Mouse (Mus musculus): ENCODE data around the gene Aqp9. TPM values are rescaled to one million over a fixed set of nuclear protein-coding genes. Genes with fewer than 3 reads are reported as not detected.

The Aqp9 gene
- polyA plus RNA-seq, 1 experiment = 2.6 TPM

DNA sequence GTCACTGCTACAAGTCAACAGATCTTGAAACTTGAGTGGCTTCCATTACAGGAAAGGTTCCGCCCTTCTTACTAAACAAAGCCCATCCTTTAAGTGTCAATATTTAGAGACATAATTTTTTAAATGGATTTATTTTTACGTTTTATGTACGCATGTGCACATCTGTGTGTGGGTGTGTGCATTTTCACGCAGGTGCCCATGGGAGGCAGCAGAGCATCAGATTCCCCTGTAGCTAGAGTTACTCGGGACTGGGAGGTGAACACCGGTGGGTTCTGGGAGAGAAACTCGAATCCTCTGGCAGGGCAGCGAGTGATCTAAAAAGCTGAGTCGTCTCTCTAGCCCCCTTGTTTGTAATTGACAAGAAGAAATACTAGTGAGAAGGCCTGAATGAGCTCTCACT is 5.1 kb upstream of the Aqp9 start:
- no peak for TF ChIP-seq CTCF (IDR thresholded peaks at IDR 0.05; ENCODE audit: extremely low read depth, insufficient read depth, low read length)
- TF ChIP-seq POLR2A (IDR thresholded peaks at IDR 0.05; ENCODE audit: extremely low read depth, insufficient read depth, low read length) = no peak
- Histone ChIP-seq H3K4me3 (ENCODE audit: insufficient read depth, low read length) (no peak overlapping the region), H3K27ac (ENCODE audit: insufficient read depth, low read length) (no peak overlapping the region)

DNA sequence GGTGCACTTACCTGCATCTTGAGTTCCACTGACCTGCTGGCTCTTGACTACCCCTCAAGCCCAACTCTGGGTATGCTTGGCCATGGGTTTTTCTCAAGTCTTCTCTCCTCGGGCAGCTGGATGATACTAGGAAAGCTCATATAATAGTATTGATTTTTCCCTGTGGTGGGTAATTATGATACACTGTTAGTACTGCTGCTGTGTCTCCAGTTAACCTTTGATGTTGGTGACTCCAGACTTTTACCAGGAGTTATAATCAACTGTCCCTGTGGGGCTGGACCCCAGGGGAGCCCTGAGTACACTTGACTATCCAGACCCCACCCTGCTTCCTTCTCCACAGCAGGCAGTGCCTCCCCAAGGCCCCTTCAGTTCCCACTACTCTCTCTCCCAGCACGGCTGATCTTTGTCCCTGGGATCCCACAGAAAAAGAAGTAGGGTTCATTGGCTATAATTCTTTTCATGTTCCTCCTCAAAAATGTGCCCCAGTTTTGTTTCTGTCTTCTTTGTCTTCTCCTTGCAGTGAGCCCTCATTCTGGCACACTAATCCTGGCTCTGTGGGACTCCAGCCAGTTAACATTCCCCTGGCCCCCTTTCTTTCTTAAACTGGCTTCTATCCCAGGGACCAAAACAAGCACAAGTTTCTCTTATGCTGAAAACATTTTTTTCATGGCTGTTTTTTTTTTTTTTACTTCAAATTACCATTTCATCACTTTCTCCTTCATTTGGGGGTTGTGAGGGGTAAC is 838 bp downstream of the Aqp9 start:
- H3K27ac ChIP-seq (ENCODE audit: insufficient read depth, low read length) = no peak overlapping the region
- TF ChIP-seq CTCF (IDR thresholded peaks at IDR 0.05; ENCODE audit: extremely low read depth, insufficient read depth, low read length) (no peak), POLR2A (IDR thresholded peaks at IDR 0.05; ENCODE audit: extremely low read depth, insufficient read depth, low read length) (no peak)
- H3K4me3 ChIP-seq (ENCODE audit: insufficient read depth, low read length) = no peak overlapping the region
- no peaks in the 10 kb centered on the region for H3K4me1 ChIP-seq (ENCODE audit: control insufficient read depth, insufficient read depth, low read length)

More for the DNA sequence above, 5.1 kb upstream of the Aqp9 start:
- H3K4me1 ChIP-seq (ENCODE audit: control insufficient read depth, insufficient read depth, low read length) = no peaks in the 10 kb centered on the region

DNA sequence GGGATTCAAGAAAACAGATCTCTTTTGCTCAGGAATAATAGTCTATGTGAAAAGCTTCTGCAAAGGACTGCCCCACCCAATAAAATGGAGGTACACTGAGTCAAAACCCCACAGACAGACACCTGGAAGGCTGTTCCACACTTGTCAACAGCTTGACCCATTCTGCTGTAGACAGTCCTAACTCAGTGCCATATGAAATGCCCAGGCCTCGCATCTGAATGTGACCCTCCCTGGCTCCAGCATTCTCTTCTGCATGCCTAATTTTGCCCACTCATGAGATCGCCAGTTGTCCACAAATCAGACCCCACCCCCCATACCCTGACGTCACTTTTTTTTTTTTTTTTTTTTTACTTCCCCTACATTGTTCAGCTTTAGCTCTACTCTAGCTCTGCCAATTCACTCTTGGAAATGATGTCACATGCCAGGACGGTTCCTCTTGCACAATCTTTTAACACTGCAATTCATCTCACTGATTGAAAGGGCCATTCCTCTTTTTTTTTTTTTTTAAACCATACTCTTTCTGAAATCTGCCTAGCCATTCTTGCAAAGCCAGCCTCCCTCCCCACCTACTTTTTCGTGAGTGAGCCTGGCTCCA is 1.5 kb downstream of the Aqp9 start:
- Histone ChIP-seq H3K4me3 (ENCODE audit: insufficient read depth, low read length) (no peak overlapping the region), H3K27ac (ENCODE audit: insufficient read depth, low read length) (no peak overlapping the region), H3K4me1 (ENCODE audit: control insufficient read depth, insufficient read depth, low read length) (no peaks in the 10 kb centered on the region)
- TF ChIP-seq CTCF (IDR thresholded peaks at IDR 0.05; ENCODE audit: extremely low read depth, insufficient read depth, low read length) = no peak
- no peak for TF ChIP-seq POLR2A (IDR thresholded peaks at IDR 0.05; ENCODE audit: extremely low read depth, insufficient read depth, low read length)

DNA sequence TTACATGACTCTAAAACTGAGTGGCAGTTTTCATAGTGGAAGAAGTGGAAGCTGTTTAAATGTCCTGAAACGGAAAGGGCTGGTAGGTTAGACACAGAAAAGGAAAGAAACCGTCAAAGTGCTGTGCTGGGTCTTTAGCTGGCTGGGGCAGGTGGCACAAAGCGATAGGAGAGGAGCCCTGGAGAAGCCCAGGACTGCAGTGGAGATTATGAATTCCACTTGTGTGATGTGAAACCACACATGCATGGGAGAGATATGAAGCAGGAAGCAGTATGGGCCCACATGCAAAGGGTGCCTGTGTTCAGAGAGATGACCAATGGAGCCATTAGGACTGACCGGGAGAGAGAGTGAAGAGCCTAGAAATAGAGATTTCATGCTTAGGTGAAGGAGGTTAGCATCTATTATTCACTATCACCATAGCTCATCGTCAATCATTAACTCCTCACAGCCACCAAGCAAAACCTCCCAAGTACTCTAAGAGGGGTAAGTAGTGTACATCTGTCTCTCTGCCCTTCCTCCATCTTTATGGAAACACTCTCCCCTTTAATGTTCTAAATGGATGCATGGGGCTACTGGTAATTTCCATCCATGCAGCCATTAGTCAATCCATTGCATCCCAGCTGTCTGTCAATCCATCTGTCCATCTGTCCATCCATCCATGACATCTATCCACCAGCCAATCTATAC is 2.3 kb downstream of the Aqp9 start:
- Histone ChIP-seq H3K4me3 (ENCODE audit: insufficient read depth, low read length) (no peak overlapping the region), H3K27ac (ENCODE audit: insufficient read depth, low read length) (no peak overlapping the region), H3K4me1 (ENCODE audit: control insufficient read depth, insufficient read depth, low read length) (no peaks in the 10 kb centered on the region)
- no peak for TF ChIP-seq CTCF (IDR thresholded peaks at IDR 0.05; ENCODE audit: extremely low read depth, insufficient read depth, low read length)
- TF ChIP-seq POLR2A (IDR thresholded peaks at IDR 0.05; ENCODE audit: extremely low read depth, insufficient read depth, low read length) = no peak

DNA sequence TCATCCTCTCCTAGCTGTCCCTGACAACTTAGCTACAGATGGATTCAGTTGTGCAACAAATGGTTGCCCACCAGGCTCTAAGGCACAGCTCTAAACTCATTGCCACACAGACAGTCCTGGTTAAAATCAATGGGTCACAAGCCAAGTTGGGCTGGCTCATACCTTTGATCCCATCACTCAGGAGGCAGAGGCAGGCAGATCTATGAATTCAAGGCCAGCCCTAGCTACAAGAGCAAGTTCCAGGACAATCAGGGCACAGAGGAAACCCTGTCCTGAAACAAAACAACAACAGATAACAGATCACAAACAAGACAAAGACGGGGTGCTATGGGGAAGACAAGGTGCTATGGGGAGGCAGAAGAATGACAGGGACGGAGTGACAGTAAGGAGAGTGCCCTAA is 3.0 kb downstream of the Aqp9 start:
- no peaks in the 10 kb centered on the region for H3K4me1 ChIP-seq (ENCODE audit: control insufficient read depth, insufficient read depth, low read length)
- H3K4me3 ChIP-seq (ENCODE audit: insufficient read depth, low read length) = no peak overlapping the region
- no peak for TF ChIP-seq CTCF (IDR thresholded peaks at IDR 0.05; ENCODE audit: extremely low read depth, insufficient read depth, low read length)
- no peak for TF ChIP-seq POLR2A (IDR thresholded peaks at IDR 0.05; ENCODE audit: extremely low read depth, insufficient read depth, low read length)
- no peak overlapping the region for H3K27ac ChIP-seq (ENCODE audit: insufficient read depth, low read length)

DNA sequence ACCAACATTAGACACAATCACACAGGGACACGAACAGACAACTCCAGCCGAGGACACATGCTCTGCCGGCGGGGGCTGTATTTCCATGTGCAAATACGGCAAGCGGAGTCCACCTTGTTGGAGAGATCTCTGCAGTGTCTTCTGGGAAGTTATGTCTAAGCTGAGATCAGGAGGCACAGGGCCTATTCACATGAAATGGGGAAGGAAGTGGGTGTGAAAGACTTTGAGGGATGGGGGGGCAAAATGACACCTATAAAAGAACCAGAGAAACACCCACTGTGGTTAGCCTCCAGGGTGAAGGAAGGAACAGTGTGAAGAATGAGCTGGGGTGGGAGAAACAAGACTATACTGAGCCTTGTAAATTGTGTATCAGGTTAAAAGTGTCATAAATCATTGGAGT is 3.4 kb downstream of the Aqp9 start:
- TF ChIP-seq CTCF (IDR thresholded peaks at IDR 0.05; ENCODE audit: extremely low read depth, insufficient read depth, low read length) (no peak), POLR2A (IDR thresholded peaks at IDR 0.05; ENCODE audit: extremely low read depth, insufficient read depth, low read length) (no peak)
- Histone ChIP-seq H3K4me1 (ENCODE audit: control insufficient read depth, insufficient read depth, low read length) (no peaks in the 10 kb centered on the region), H3K4me3 (ENCODE audit: insufficient read depth, low read length) (no peak overlapping the region), H3K27ac (ENCODE audit: insufficient read depth, low read length) (no peak overlapping the region)

DNA sequence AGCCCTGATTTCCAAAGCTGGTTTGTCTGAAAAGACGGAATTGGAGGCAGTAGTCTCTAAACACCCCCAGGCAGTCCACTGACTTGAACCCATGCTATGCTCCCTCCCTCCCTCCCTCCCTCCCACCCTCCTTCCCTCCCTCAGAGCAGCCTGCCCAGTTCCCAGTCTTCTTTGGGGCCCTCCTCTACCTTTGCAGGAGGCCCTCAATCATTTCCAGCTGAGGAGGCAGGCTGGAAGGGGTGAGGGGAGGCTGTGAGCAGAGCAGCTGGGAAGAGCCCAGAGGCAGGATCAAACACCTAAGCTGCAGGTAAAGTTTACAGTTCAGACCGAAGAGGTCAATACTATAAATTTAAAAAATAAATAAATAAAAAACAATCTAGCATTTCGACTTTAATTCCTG is 4.1 kb downstream of the Aqp9 start:
- H3K4me1 ChIP-seq (ENCODE audit: control insufficient read depth, insufficient read depth, low read length) = no peaks in the 10 kb centered on the region
- no peak overlapping the region for H3K4me3 ChIP-seq (ENCODE audit: insufficient read depth, low read length)
- no peak overlapping the region for H3K27ac ChIP-seq (ENCODE audit: insufficient read depth, low read length)

DNA sequence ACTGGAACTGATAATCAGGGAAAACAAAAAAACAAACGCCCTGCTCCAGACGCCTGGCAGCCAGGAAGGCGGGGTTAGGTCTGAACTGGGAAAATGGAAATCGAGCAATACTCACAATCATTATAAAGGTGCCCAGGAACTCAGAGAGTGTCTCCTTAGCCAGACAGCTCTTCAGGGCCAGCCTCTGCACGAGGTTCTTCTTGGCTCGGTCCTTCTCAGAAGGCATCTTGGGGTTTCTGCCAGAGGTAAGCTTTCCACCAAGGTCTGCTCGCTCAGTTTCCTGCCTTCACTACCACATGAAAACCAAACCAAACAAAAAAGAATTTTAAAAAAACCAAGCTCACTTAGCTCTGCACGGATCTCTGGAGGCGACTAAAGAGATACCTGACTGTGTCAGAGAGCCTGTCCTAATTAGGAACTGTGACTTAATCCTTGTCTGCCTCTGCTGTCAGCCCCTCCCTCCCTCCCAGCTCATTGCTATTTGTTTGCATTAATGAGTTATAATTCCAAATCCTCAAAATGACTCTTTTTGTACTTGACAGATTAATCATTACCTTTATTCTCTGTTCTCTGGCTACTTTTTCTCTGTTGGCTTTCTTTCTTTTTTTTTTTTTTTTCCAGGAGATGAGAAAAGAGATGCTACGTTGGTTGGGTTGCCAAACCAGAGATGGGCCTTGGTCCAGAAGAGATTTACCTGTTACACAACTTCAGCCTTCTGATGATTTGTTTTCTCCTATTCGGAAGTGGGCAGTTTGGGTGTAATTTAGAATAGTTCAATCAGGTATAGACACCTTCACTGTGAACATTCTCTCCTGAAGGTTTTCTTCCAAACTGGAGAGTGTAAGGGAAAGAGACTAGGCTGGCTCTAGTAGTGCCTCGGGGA is 5.4 kb downstream of the Aqp9 start:
- no peak for TF ChIP-seq POLR2A (IDR thresholded peaks at IDR 0.05; ENCODE audit: extremely low read depth, insufficient read depth, low read length)
- no peak for TF ChIP-seq CTCF (IDR thresholded peaks at IDR 0.05; ENCODE audit: extremely low read depth, insufficient read depth, low read length)
- no peaks in the 10 kb centered on the region for H3K4me1 ChIP-seq (ENCODE audit: control insufficient read depth, insufficient read depth, low read length)
- no peak overlapping the region for H3K4me3 ChIP-seq (ENCODE audit: insufficient read depth, low read length)
- no peak overlapping the region for H3K27ac ChIP-seq (ENCODE audit: insufficient read depth, low read length)

More for the DNA sequence above, 4.1 kb downstream of the Aqp9 start:
- TF ChIP-seq CTCF (IDR thresholded peaks at IDR 0.05; ENCODE audit: extremely low read depth, insufficient read depth, low read length) = no peak
- no peak for TF ChIP-seq POLR2A (IDR thresholded peaks at IDR 0.05; ENCODE audit: extremely low read depth, insufficient read depth, low read length)

Measured in cortical plate, adult 2 months (tissue).